Mouse (Mus musculus) telencephalon, adult 2 months (tissue): ENCODE data around the gene Bcl3.
"Not testable (repeated sequence)": the region's sequence is repeated elsewhere in the genome, so short reads cannot be mapped to it uniquely, and the experiment has no call there.

Experiments used
- DNase-seq: peaks from one replicate; pipeline ENCODE4 v3.0.0-alpha.2; 2011; ENCODE audit warnings: low read depth, low spot score

The Bcl3 gene

GRCm38 (mm10) chr7:19806356-19806969 lies 16.1 kb downstream of the Bcl3 start:
- DNase-seq = no peak

- DNase-seq = no peak
Measured at GRCm38 (mm10) chr7:19802995-19803394, 19.6 kb downstream of the Bcl3 start.

GRCm38 (mm10) chr7:19800764-19801163 lies 21.8 kb downstream of the Bcl3 start:
- DNase-seq = no peak

GRCm38 (mm10) chr7:19796697-19797588 lies 25.6 kb downstream of the Bcl3 start, which contains the start of gene Cblc:
Gene Cblc (minus strand): TSS chr7:19796809.
- DNase-seq = no peak

- no peak for DNase-seq
Measured at GRCm38 (mm10) chr7:19796254-19796653, 26.3 kb downstream of the Bcl3 start.

GRCm38 (mm10) chr7:19795236-19795635 lies 27.3 kb downstream of the Bcl3 start:
- DNase-seq = no peak

GRCm38 (mm10) chr7:19792701-19793630 lies 29.6 kb downstream of the Bcl3 start:
- DNase-seq = no peak

- DNase-seq = not testable (repeated sequence)
Measured at GRCm38 (mm10) chr7:19791504-19791903, 31.1 kb downstream of the Bcl3 start.

GRCm38 (mm10) chr7:19789904-19790347 lies 32.6 kb downstream of the Bcl3 start:
- peak; percentile 28 for DNase-seq

GRCm38 (mm10) chr7:19785874-19786458 lies 36.6 kb downstream of the Bcl3 start:
- DNase-seq = no peak

- DNase-seq = no peak
Measured at GRCm38 (mm10) chr7:19784764-19785535, 37.6 kb downstream of the Bcl3 start.

- no peak for DNase-seq
Measured at GRCm38 (mm10) chr7:19783630-19784029, 38.9 kb downstream of the Bcl3 start.

- no peak for DNase-seq
Measured at GRCm38 (mm10) chr7:19782645-19783044, 39.9 kb downstream of the Bcl3 start.

- no peak for DNase-seq
Measured at GRCm38 (mm10) chr7:19781741-19782140, 40.8 kb downstream of the Bcl3 start.

GRCm38 (mm10) chr7:19779903-19780302 lies 42.7 kb downstream of the Bcl3 start:
- DNase-seq = no peak

GRCm38 (mm10) chr7:19778645-19779044 lies 43.9 kb downstream of the Bcl3 start:
- DNase-seq = no peak

- no peak for DNase-seq
Measured at GRCm38 (mm10) chr7:19777049-19777723, 45.4 kb downstream of the Bcl3 start.

GRCm38 (mm10) chr7:19771682-19772081 lies 50.9 kb downstream of the Bcl3 start:
- DNase-seq = no peak

- no peak for DNase-seq
Measured at GRCm38 (mm10) chr7:19770984-19771391, 51.6 kb downstream of the Bcl3 start, which contains the start of gene Bcam. Gene Bcam (minus strand): TSS chr7:19771016.

- DNase-seq = no peak
Measured at GRCm38 (mm10) chr7:19770375-19770754, 52.2 kb downstream of the Bcl3 start.
